Mouse (Mus musculus) skeletal muscle tissue, adult 2 months (tissue): ENCODE results near the gene 3110021N24Rik.
"Not testable (repeated sequence)": the region's sequence is repeated elsewhere in the genome, so short reads cannot be mapped to it uniquely, and the experiment has no call there.

Experiments used
- DNase-seq: peaks from one replicate; pipeline ENCODE4 v3.0.0-alpha.2; 2012; ENCODE audit warnings: low read depth, low spot score

Gene 3110021N24Rik

GRCm38 (mm10) chr4:108719349-108719748 lies at the start of gene 3110021N24Rik:
TSS of gene 3110021N24Rik (plus strand) at chr4:108719649.
- DNase-seq = no peak

GRCm38 (mm10) chr4:108686156-108686555 lies 33.3 kb upstream of the 3110021N24Rik start:
- DNase-seq = no peak

- DNase-seq = not testable (repeated sequence)
Observed at GRCm38 (mm10) chr4:108687098-108687497, 32.4 kb upstream of the 3110021N24Rik start.

- no peak for DNase-seq
Observed at GRCm38 (mm10) chr4:108690479-108690878, 29.0 kb upstream of the 3110021N24Rik start.

- no peak for DNase-seq
Observed at GRCm38 (mm10) chr4:108691469-108691868, 28.0 kb upstream of the 3110021N24Rik start.

- DNase-seq = peak; percentile 43
Observed at GRCm38 (mm10) chr4:108696934-108697333, 22.5 kb upstream of the 3110021N24Rik start.

- DNase-seq = peak; percentile 19
Observed at GRCm38 (mm10) chr4:108708209-108708608, 11.2 kb upstream of the 3110021N24Rik start.

GRCm38 (mm10) chr4:108721245-108721784 lies 1.9 kb downstream of the 3110021N24Rik start:
- DNase-seq = no peak

GRCm38 (mm10) chr4:108724102-108724501 lies 4.7 kb downstream of the 3110021N24Rik start:
- DNase-seq = no peak

GRCm38 (mm10) chr4:108730450-108730849 lies 11.0 kb downstream of the 3110021N24Rik start:
- no peak for DNase-seq

- no peak for DNase-seq
Observed at GRCm38 (mm10) chr4:108731582-108731981, 12.1 kb downstream of the 3110021N24Rik start.

- DNase-seq = no peak
Observed at GRCm38 (mm10) chr4:108746160-108746873, 26.9 kb downstream of the 3110021N24Rik start.

GRCm38 (mm10) chr4:108759583-108759982 lies 40.1 kb downstream of the 3110021N24Rik start:
- no peak for DNase-seq

- DNase-seq = peak; percentile 39
Observed at GRCm38 (mm10) chr4:108768527-108768926, 49.1 kb downstream of the 3110021N24Rik start.

GRCm38 (mm10) chr4:108779763-108780056 lies 60.3 kb downstream of the 3110021N24Rik start:
- no peak for DNase-seq

- DNase-seq = peak; percentile 76
Observed at GRCm38 (mm10) chr4:108780057-108780863, 60.8 kb downstream of the 3110021N24Rik start, which contains the start of gene Zfyve9. TSS of gene Zfyve9 (minus strand) at chr4:108780798.

GRCm38 (mm10) chr4:108780864-108781205 lies 61.4 kb downstream of the 3110021N24Rik start:
- DNase-seq = no peak

- peak; percentile 84 for DNase-seq
Observed at GRCm38 (mm10) chr4:108781596-108781995, 62.1 kb downstream of the 3110021N24Rik start.

- DNase-seq = no peak
Observed at GRCm38 (mm10) chr4:108782421-108783085, 63.1 kb downstream of the 3110021N24Rik start.

- no peak for DNase-seq
Observed at GRCm38 (mm10) chr4:108789258-108789936, 69.9 kb downstream of the 3110021N24Rik start.

GRCm38 (mm10) chr4:108790507-108790906 lies 71.1 kb downstream of the 3110021N24Rik start:
- no peak for DNase-seq
